Mouse (Mus musculus) natural killer cell, adult 2 months (primary cell): ENCODE measurements around the gene Mgat1.

Experiments
- DNase-seq, 2 experiments: peaks; one replicate each; pipeline ENCODE4 v3.0.0; 2022; ENCODE audit warnings: low spot score in 2 of 2

Gene Mgat1

GRCm38 (mm10) chr11:49241471-49241870 lies 2.5 kb upstream of the Mgat1 start:
- DNase-seq, result no peak

- DNase-seq, result no peak
Observed at GRCm38 (mm10) chr11:49242944-49243626, 906 bp upstream of the Mgat1 start.

GRCm38 (mm10) chr11:49244595-49244930 lies 572 bp downstream of the Mgat1 start:
- DNase-seq, result no peak

GRCm38 (mm10) chr11:49245176-49245575 lies 1.2 kb downstream of the Mgat1 start:
- DNase-seq, result no peak

- DNase-seq, result no peak
Observed at GRCm38 (mm10) chr11:49245634-49246415, 1.8 kb downstream of the Mgat1 start.

GRCm38 (mm10) chr11:49246523-49246922 lies 2.5 kb downstream of the Mgat1 start:
- DNase-seq, result no peak

- no peak for DNase-seq
Observed at GRCm38 (mm10) chr11:49247255-49247654, 3.3 kb downstream of the Mgat1 start.

- no peak for DNase-seq
Observed at GRCm38 (mm10) chr11:49248226-49248973, 4.4 kb downstream of the Mgat1 start.

- DNase-seq, result no peak
Observed at GRCm38 (mm10) chr11:49248974-49249700, 5.1 kb downstream of the Mgat1 start.

- DNase-seq, result peak; percentile 46 to 83
Observed at GRCm38 (mm10) chr11:49249811-49250421, 5.9 kb downstream of the Mgat1 start.

- peak; percentile 83 to 84 for DNase-seq
Observed at GRCm38 (mm10) chr11:49250422-49251379, 6.7 kb downstream of the Mgat1 start.

GRCm38 (mm10) chr11:49251380-49251761 lies 7.4 kb downstream of the Mgat1 start:
- no peak for DNase-seq

- DNase-seq, result no peak
Observed at GRCm38 (mm10) chr11:49252048-49252447, 8.1 kb downstream of the Mgat1 start.

- DNase-seq, result no peak
Observed at GRCm38 (mm10) chr11:49253035-49253434, 9.0 kb downstream of the Mgat1 start.

- no peak for DNase-seq
Observed at GRCm38 (mm10) chr11:49259296-49259695, 15.3 kb downstream of the Mgat1 start.

GRCm38 (mm10) chr11:49259829-49260228 lies 15.8 kb downstream of the Mgat1 start:
- no peak for DNase-seq

- DNase-seq, result no peak
Observed at GRCm38 (mm10) chr11:49260598-49261312, 16.8 kb downstream of the Mgat1 start.

- no peak for DNase-seq
Observed at GRCm38 (mm10) chr11:49261313-49261855, 17.4 kb downstream of the Mgat1 start.

GRCm38 (mm10) chr11:49262286-49262685 lies 18.3 kb downstream of the Mgat1 start:
- DNase-seq, result no peak
